Mouse (Mus musculus): ENCODE data around the gene Cyp4f17. TPM values are rescaled to one million over a fixed set of nuclear protein-coding genes. Genes with fewer than 3 reads are reported as not detected.

Gene Cyp4f17
- polyA plus RNA-seq, 1 experiment = 2.7 TPM

Other genes starting within 250 kb of the Cyp4f17 start
- gene Brd4, start 221.3 kb upstream of the Cyp4f17 start, polyA plus RNA-seq (2012; rRNA removed) = 27.9 and 32.5 TPM in 2 replicates
- 22.7 and 41.3 TPM in 2 replicates for gene Akap8, start 184.8 kb upstream of the Cyp4f17 start, polyA plus RNA-seq (2012; rRNA removed)
- gene Akap8l, start 155.4 kb upstream of the Cyp4f17 start, polyA plus RNA-seq (2012; rRNA removed) = 33.2 and 57.5 TPM in 2 replicates
- gene Wiz, start 116.6 kb upstream of the Cyp4f17 start, polyA plus RNA-seq (2012; rRNA removed) = 22.9 and 29.5 TPM in 2 replicates
- 14.4 and 18.3 TPM in 2 replicates for gene Rasal3, start 102.5 kb upstream of the Cyp4f17 start, polyA plus RNA-seq (2012; rRNA removed)
- 5.5 and 6.0 TPM in 2 replicates for gene Pglyrp2, start 81.9 kb upstream of the Cyp4f17 start, polyA plus RNA-seq (2012; rRNA removed)
- 0.74 and 0.75 TPM in 2 replicates for gene Cyp4f39, start 53.3 kb upstream of the Cyp4f17 start, polyA plus RNA-seq (2012; rRNA removed)
- 61.9 and 154 TPM in 2 replicates for gene Cyp4f16, start 30.5 kb downstream of the Cyp4f17 start, polyA plus RNA-seq (2012; rRNA removed)
- gene Cyp4f37, start 115.3 kb downstream of the Cyp4f17 start, polyA plus RNA-seq (2012; rRNA removed) = 0.05 TPM in 1 of 2 replicates, not detected in the other
- gene Cyp4f40, start 152.8 kb downstream of the Cyp4f17 start, polyA plus RNA-seq (2012; rRNA removed) = 138 and 188 TPM in 2 replicates
- 0.31 and 0.45 TPM in 2 replicates for gene Cyp4f15, start 179.6 kb downstream of the Cyp4f17 start, polyA plus RNA-seq (2012; rRNA removed)